In genomic region chr13:55832602-55833001, GRCm38 (mm10) we compare ENCODE assay signal across 34 mouse cellular contexts. TPM values are rescaled to one million over a fixed set of nuclear protein-coding genes. Genes with fewer than 3 reads are reported as not detected.
A peak's percentile ranks its signal among the peaks of the same experiment; 100 is the strongest.
DNase-seq lines count a peak whose midpoint lies in the region; ATAC-seq lines count a peak whose summit lies in the region.
"Had no signal": no experiment of that assay in that cellular context is flagged by ENCODE, and none has a peak within 500 bp of the region (broad histone marks: within the 10 kb centered on the region; RNA-seq: fewer than 3 reads in every experiment).

No protein-coding gene starts in this region.

- H3K4me1 ChIP-seq in midbrain, embryonic 11.5 days (ENCODE audit: control insufficient read depth, insufficient read depth, low read length): peaks cover 25% of the 10 kb centered on the region
- peaks cover 43% of the 10 kb centered on the region for H3K4me1 ChIP-seq in midbrain, embryonic 13.5 days (replicated peaks)
- H3K4me1 ChIP-seq in embryonic facial prominence, embryonic 13.5 days: peaks cover 32% of the 10 kb centered on the region
- peaks cover 52% of the 10 kb centered on the region for H3K4me1 ChIP-seq in limb, embryonic 12.5 days (replicated peaks)
- peaks cover 7% of the 10 kb centered on the region; the same call in 1 of the 2 replicates for H3K4me1 ChIP-seq in stomach, embryonic 16.5 days (ENCODE audit: control insufficient read depth, insufficient read depth, low read length)

- H3K4me2 ChIP-seq in midbrain, embryonic 11.5 days: no peak overlapping the region
- H3K4me2 ChIP-seq in midbrain, embryonic 13.5 days (replicated peaks): no peak overlapping the region
- peak overlapping the region; percentile 60 for H3K4me2 ChIP-seq in embryonic facial prominence, embryonic 13.5 days
- peak overlapping the region; percentile 74 for H3K4me2 ChIP-seq in limb, embryonic 12.5 days
- H3K4me2 ChIP-seq in stomach, embryonic 16.5 days (ENCODE audit: low read depth, low read length): peak overlapping the region; percentile 74
- H3K4me2 ChIP-seq: heart, embryonic 15.5 days; hindbrain, embryonic 12.5 days; intestine, embryonic 15.5 days; liver, embryonic 15.5 days; lung, embryonic 14.5 days; neural tube, embryonic 15.5 days had no signal

- intact Hi-C loops in left cerebral cortex, postnatal 10 days (cut with DNase I): no loop called here
- intact Hi-C loops in heart, postnatal 25 days (cut with DNase I): loop anchor here (5.0 kb wide), 1 partner anchor 130 kb away; no protein-coding TSS in a partner anchor

- H3K27me3 ChIP-seq in midbrain, embryonic 11.5 days (ENCODE audit: control insufficient read depth, insufficient read depth, low read length): peaks cover 99% of the 10 kb centered on the region
- H3K27me3 ChIP-seq in midbrain, embryonic 13.5 days: peaks cover 99% of the 10 kb centered on the region
- peaks cover 97% of the 10 kb centered on the region for H3K27me3 ChIP-seq in embryonic facial prominence, embryonic 13.5 days
- peaks cover 93% of the 10 kb centered on the region for H3K27me3 ChIP-seq in limb, embryonic 12.5 days
- H3K27me3 ChIP-seq in stomach, embryonic 16.5 days (ENCODE audit: control insufficient read depth, insufficient read depth, low read length): peaks cover 34% of the 10 kb centered on the region

- H3K4me3 ChIP-seq in midbrain, embryonic 11.5 days (ENCODE audit: low read depth, low read length): no peak overlapping the region
- no peak overlapping the region for H3K4me3 ChIP-seq in midbrain, embryonic 13.5 days (replicated peaks)
- H3K4me3 ChIP-seq in embryonic facial prominence, embryonic 13.5 days: peak overlapping the region; percentile 52; the same call in 1 of the 2 replicates
- peak overlapping the region; percentile 71 for H3K4me3 ChIP-seq in limb, embryonic 12.5 days (replicated peaks)
- H3K4me3 ChIP-seq in stomach, embryonic 16.5 days (replicated peaks; ENCODE audit: low read length): peak overlapping the region; percentile 56
- H3K4me3 ChIP-seq: heart, embryonic 15.5 days; hindbrain, embryonic 12.5 days; intestine, embryonic 15.5 days; liver, embryonic 15.5 days; midbrain, embryonic 10.5 days; neural tube, embryonic 15.5 days had no signal

- no peaks in the 10 kb centered on the region for H3K36me3 ChIP-seq in midbrain, embryonic 11.5 days (ENCODE audit: control insufficient read depth, insufficient read depth, low read length)
- H3K36me3 ChIP-seq in midbrain, embryonic 13.5 days: no peaks in the 10 kb centered on the region
- H3K36me3 ChIP-seq in embryonic facial prominence, embryonic 13.5 days: no peaks in the 10 kb centered on the region
- H3K36me3 ChIP-seq in limb, embryonic 12.5 days: no peaks in the 10 kb centered on the region; the same call in 1 of the 2 replicates
- no peaks in the 10 kb centered on the region for H3K36me3 ChIP-seq in stomach, embryonic 16.5 days (ENCODE audit: control insufficient read depth, insufficient read depth, low read length)
- H3K36me3 ChIP-seq: heart, embryonic 15.5 days; hindbrain, embryonic 12.5 days; intestine, embryonic 15.5 days; liver, embryonic 15.5 days; midbrain, embryonic 10.5 days; neural tube, embryonic 15.5 days had no signal

- ATAC-seq in midbrain, embryonic 11.5 days (ENCODE audit: low FRiP score): no peak
- no peak for ATAC-seq in midbrain, embryonic 13.5 days
- ATAC-seq in embryonic facial prominence, embryonic 13.5 days (ENCODE audit: insufficient number of reproducible peaks, insufficient read depth, low FRiP score, low TSS enrichment, low read depth): no peak
- ATAC-seq in limb, embryonic 12.5 days (ENCODE audit: insufficient number of reproducible peaks, insufficient read depth, low FRiP score, low TSS enrichment, low read depth): no peak
- no peak for ATAC-seq in stomach, embryonic 16.5 days (ENCODE audit: insufficient read depth, low FRiP score)
- ATAC-seq: CD4-positive, CD25-positive, alpha-beta regulatory T cell, adult 4 months; forebrain, embryonic 16.5 days; hindbrain, postnatal 0 days; intestine, embryonic 15.5 days had no signal

- no peak overlapping the region for H3K27ac ChIP-seq in midbrain, embryonic 11.5 days (ENCODE audit: low read depth, low read length)
- no peak overlapping the region for H3K27ac ChIP-seq in midbrain, embryonic 13.5 days
- H3K27ac ChIP-seq in embryonic facial prominence, embryonic 13.5 days: peak overlapping the region; percentile 86
- H3K27ac ChIP-seq in limb, embryonic 12.5 days: peak overlapping the region; percentile 99
- H3K27ac ChIP-seq in stomach, embryonic 16.5 days (ENCODE audit: low read length): peak overlapping the region; percentile 96
- H3K27ac ChIP-seq: heart, embryonic 15.5 days; hindbrain, embryonic 12.5 days; hindbrain, postnatal 0 days; intestine, embryonic 15.5 days; liver, embryonic 15.5 days; midbrain, embryonic 10.5 days; neural tube, embryonic 15.5 days had no signal

- no peaks in the 10 kb centered on the region for H3K9me3 ChIP-seq in midbrain, embryonic 11.5 days (ENCODE audit: control insufficient read depth, low read length)
- H3K9me3 ChIP-seq in midbrain, embryonic 13.5 days: no peaks in the 10 kb centered on the region
- no peaks in the 10 kb centered on the region for H3K9me3 ChIP-seq in embryonic facial prominence, embryonic 13.5 days
- no peaks in the 10 kb centered on the region for H3K9me3 ChIP-seq in limb, embryonic 12.5 days
- no peaks in the 10 kb centered on the region for H3K9me3 ChIP-seq in stomach, embryonic 16.5 days (replicated peaks; ENCODE audit: control insufficient read depth, low read length)
- H3K9me3 ChIP-seq: heart, embryonic 15.5 days; hindbrain, embryonic 12.5 days; intestine, embryonic 15.5 days; liver, embryonic 15.5 days; midbrain, embryonic 10.5 days; neural tube, embryonic 15.5 days had no signal

- peak; percentile 86 for DNase-seq in midbrain, embryonic 11.5 days (ENCODE audit: low spot score, missing footprints)
- DNase-seq in left cerebral cortex, postnatal 10 days (ENCODE audit: extremely low spot score in 1 of 2, low spot score in 2 of 2): no peak
- no peak for DNase-seq in cerebellum, adult 18-20 months
- DNase-seq in heart, postnatal 25 days (ENCODE audit: low spot score): no peak
- DNase-seq: adrenal gland, postnatal 25 days; cerebellum, adult 11-12 months; cerebellum, postnatal 10 days; heart, postnatal 36 days; kidney, adult 9 months; kidney, postnatal 10 days; lung, embryonic 14.5 days; right cerebral cortex, postnatal 25 days; spleen, adult 18-20 months had no signal

- WGBS in midbrain, embryonic 11.5 days: 28% methylated on average over 1 of the region's 1 CpGs
- 14% methylated on average over 1 of the region's 1 CpGs for WGBS in midbrain, embryonic 13.5 days
- 50% methylated on average over 1 of the region's 1 CpGs for WGBS in embryonic facial prominence, embryonic 13.5 days
- 50% methylated on average over 1 of the region's 1 CpGs for whole genome bisulfite sequencing in limb, embryonic 12.5 days
- WGBS in stomach, embryonic 16.5 days: 76% methylated on average over 1 of the region's 1 CpGs

- H3K9ac ChIP-seq in midbrain, embryonic 11.5 days (ENCODE audit: low read length): no peak overlapping the region
- no peak overlapping the region for H3K9ac ChIP-seq in midbrain, embryonic 13.5 days (replicated peaks)
- H3K9ac ChIP-seq in embryonic facial prominence, embryonic 13.5 days: peak overlapping the region; percentile 78
- peak overlapping the region; percentile 98 for H3K9ac ChIP-seq in limb, embryonic 12.5 days (replicated peaks)
- peak overlapping the region; percentile 98 for H3K9ac ChIP-seq in stomach, embryonic 16.5 days (ENCODE audit: low read length)
- H3K9ac ChIP-seq: heart, embryonic 15.5 days; hindbrain, embryonic 12.5 days; intestine, embryonic 15.5 days; liver, embryonic 15.5 days; lung, embryonic 14.5 days; neural tube, embryonic 15.5 days had no signal

RNA-seq across cellular contexts. Expression of gene Pitx1, which starts 3.4 kb away (rescaled TPM):
- 0.25 and 0.88 TPM in 2 replicates for polyA plus RNA-seq in midbrain, embryonic 11.5 days (2014; fragmentation: Nextera tagmentation; extraction: Ambion mirVana)
- 0.75 and 1.5 TPM in 2 replicates for polyA plus RNA-seq in midbrain, embryonic 13.5 days (2015; fragmentation: Nextera tagmentation; extraction: Ambion mirVana)
- polyA plus RNA-seq in embryonic facial prominence, embryonic 13.5 days (2015; fragmentation: Nextera tagmentation; extraction: Ambion mirVana): 27.7 and 62.7 TPM in 2 replicates
- 174 and 206 TPM in 2 replicates for polyA plus RNA-seq in limb, embryonic 12.5 days (2016; fragmentation: Nextera tagmentation; extraction: Ambion mirVana)
- 106 and 110 TPM in 2 replicates for polyA plus RNA-seq in stomach, embryonic 16.5 days (2015; fragmentation: Nextera tagmentation; extraction: Ambion mirVana)
- total RNA-seq in left cerebral cortex, postnatal 10 days (2021): not detected
- total RNA-seq in heart, postnatal 25 days (2021): not detected
- total RNA-seq: adrenal gland, adult 18-20 months; adrenal gland, postnatal 25 days; granulocyte monocyte progenitor cell, adult 5-6 weeks; heart, postnatal 36 days; layer of hippocampus, postnatal 10 days; left cerebral cortex, adult 18-20 months; left cerebral cortex, postnatal 25 days; liver, adult 2 months; megakaryocyte progenitor cell, adult 5-6 weeks had no signal
- polyA plus RNA-seq: CD4-positive, CD25-positive, alpha-beta regulatory T cell, adult 4 months; cortical plate, adult 2 months; forebrain, embryonic 16.5 days; hindbrain, postnatal 0 days; liver, adult 2 months; neural tube, embryonic 15.5 days had no signal

RNA-seq across cellular contexts. Expression of gene Catsper3, which starts 48.2 kb away (rescaled TPM):
- polyA plus RNA-seq in midbrain, embryonic 11.5 days (2014; fragmentation: Nextera tagmentation; extraction: Ambion mirVana): not detected in 2 replicates
- polyA plus RNA-seq in midbrain, embryonic 13.5 days (2015; fragmentation: Nextera tagmentation; extraction: Ambion mirVana): 0.12 TPM in 1 of 2 replicates, not detected in the other
- polyA plus RNA-seq in embryonic facial prominence, embryonic 13.5 days (2015; fragmentation: Nextera tagmentation; extraction: Ambion mirVana): not detected in 2 replicates
- polyA plus RNA-seq in limb, embryonic 12.5 days (2016; fragmentation: Nextera tagmentation; extraction: Ambion mirVana): 0.15 TPM in 1 of 2 replicates, not detected in the other
- 0.10 TPM in 1 of 2 replicates, not detected in the other for polyA plus RNA-seq in stomach, embryonic 16.5 days (2015; fragmentation: Nextera tagmentation; extraction: Ambion mirVana)
- total RNA-seq in left cerebral cortex, postnatal 10 days (2021): not detected
- total RNA-seq in heart, postnatal 25 days (2021): not detected
- total RNA-seq: adrenal gland, adult 18-20 months; granulocyte monocyte progenitor cell, adult 5-6 weeks; heart, postnatal 36 days; hindbrain, postnatal 0 days; liver, adult 2 months; megakaryocyte progenitor cell, adult 5-6 weeks had no signal
- polyA plus RNA-seq: forebrain, embryonic 16.5 days; heart, embryonic 15.5 days; hindbrain, embryonic 12.5 days; intestine, embryonic 15.5 days; liver, adult 2 months; liver, embryonic 15.5 days; midbrain, embryonic 10.5 days had no signal

Comparison
In these comparisons a context has a peak if more than half of its experiments do, and no peak if none do; other contexts are left out.
1. H3K27ac ChIP-seq: peak in embryonic facial prominence, embryonic 13.5 days (single experiment), limb, embryonic 12.5 days (single experiment) and stomach, embryonic 16.5 days (single experiment); none in midbrain, embryonic 11.5 days (single experiment) and midbrain, embryonic 13.5 days (single experiment).
2. H3K4me2 ChIP-seq: peak in embryonic facial prominence, embryonic 13.5 days (single experiment), limb, embryonic 12.5 days (single experiment) and stomach, embryonic 16.5 days (single experiment); none in midbrain, embryonic 11.5 days (single experiment) and midbrain, embryonic 13.5 days (single experiment).
3. H3K4me3 ChIP-seq: peak in embryonic facial prominence, embryonic 13.5 days (single experiment), limb, embryonic 12.5 days (single experiment) and stomach, embryonic 16.5 days (single experiment); none in midbrain, embryonic 11.5 days (single experiment) and midbrain, embryonic 13.5 days (single experiment).
4. H3K9ac ChIP-seq: peak in embryonic facial prominence, embryonic 13.5 days (single experiment), limb, embryonic 12.5 days (single experiment) and stomach, embryonic 16.5 days (single experiment); none in midbrain, embryonic 11.5 days (single experiment) and midbrain, embryonic 13.5 days (single experiment).
5. RNA of gene Pitx1, which starts 3.4 kb away (polyA plus RNA-seq): 174 to 206 TPM in limb, embryonic 12.5 days, 106 to 110 TPM in stomach, embryonic 16.5 days and 27.7 to 62.7 TPM in embryonic facial prominence, embryonic 13.5 days; 0.75 to 1.5 TPM in midbrain, embryonic 13.5 days and 0.25 to 0.88 TPM in midbrain, embryonic 11.5 days; every median in the first group is over 10 times any median in the second.